Mouse (Mus musculus): Measurements from ENCODE around the gene Col6a6.

GRCm38 (mm10) chr9:105719367-105719766, 108.6 kb downstream of the Col6a6 start:
- TF ChIP-seq CTCF (IDR thresholded peaks at IDR 0.05; ENCODE audit: borderline replicate concordance, extremely low read depth, insufficient read depth, insufficient read length) (no peak), POLR2A (IDR thresholded peaks at IDR 0.05; ENCODE audit: borderline replicate concordance, extremely low read depth, insufficient read depth, insufficient read length, poor library complexity, severe bottlenecking) (no peak)

All from brain, embryonic 14.5 days (tissue).